Mouse (Mus musculus) ovary, postnatal 14 days (tissue): ENCODE results near the gene Noa1.

Source experiments
- DNase-seq: peaks from one replicate; pipeline ENCODE4 v3.0.0; 2022; ENCODE audit warnings: low spot score

Gene Noa1

DNA sequence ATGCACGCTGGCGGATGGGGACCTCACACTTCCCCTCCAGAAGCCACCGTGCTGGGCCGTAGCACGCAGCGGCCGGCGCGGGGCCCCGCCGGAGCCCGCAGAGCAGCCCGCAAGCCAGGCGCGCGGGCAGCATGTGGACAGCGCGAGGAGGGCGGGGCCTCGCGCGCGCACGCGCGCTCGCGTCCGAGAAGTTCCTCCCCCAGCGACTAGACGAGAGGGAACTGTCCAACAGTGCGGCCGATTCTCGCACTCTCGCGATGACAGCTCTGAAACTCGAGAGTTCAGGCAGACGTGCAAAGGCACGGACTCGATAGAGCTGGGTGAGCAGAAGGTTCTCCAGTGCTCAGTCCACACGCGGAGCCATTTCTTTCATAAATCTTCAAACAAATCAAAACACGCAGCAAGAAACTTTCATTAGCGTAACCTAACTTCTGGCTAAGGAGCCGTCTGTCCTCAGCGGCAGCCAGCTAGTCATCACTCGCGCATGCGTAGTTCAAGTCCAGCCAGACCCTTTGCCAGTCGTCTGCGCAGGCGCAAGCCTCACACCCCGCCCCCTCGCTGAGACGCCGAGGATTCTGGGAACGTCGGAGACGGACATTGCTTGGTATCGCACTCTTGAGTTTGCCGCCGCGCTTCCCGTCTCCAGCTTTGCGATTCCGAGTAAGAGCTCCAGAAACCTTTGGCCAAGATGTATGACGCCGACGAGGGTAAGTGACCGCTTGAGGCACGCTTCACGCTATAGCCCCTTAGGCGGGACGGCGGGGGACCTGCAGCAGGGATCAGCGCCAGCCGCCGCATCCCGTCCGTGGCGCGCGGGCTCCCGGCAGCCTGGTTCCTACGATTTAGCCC lies at the start of gene Noa1, which contains the start of gene Polr2b:
Gene Noa1 (minus strand): TSS at position 161 of the 849 bp plus-strand sequence.
Gene Polr2b (plus strand): TSS at position 224 of the 849 bp plus-strand sequence.
- peak; percentile 99 for DNase-seq

DNA sequence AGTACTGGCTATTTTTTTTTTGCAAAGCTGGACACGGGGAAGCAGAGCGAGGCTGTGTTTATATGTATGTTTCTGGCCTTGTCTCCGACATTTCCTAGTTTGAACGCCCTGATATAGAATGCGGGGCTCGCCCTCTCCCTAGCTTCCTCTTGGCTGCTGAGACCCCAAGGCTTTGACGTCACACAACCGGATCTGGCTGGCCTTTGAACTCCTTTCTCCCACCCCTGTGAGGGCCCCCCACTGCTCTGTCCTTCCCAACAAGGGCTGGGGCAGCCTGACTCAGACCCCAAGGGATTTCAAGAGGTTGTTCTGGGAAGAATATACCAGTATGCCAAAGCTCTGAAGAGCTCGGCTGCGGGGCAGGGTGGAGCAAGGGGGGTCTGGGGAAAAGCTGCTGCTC lies 48.5 kb upstream of the Noa1 start:
- DNase-seq, result peak; percentile 47

DNA sequence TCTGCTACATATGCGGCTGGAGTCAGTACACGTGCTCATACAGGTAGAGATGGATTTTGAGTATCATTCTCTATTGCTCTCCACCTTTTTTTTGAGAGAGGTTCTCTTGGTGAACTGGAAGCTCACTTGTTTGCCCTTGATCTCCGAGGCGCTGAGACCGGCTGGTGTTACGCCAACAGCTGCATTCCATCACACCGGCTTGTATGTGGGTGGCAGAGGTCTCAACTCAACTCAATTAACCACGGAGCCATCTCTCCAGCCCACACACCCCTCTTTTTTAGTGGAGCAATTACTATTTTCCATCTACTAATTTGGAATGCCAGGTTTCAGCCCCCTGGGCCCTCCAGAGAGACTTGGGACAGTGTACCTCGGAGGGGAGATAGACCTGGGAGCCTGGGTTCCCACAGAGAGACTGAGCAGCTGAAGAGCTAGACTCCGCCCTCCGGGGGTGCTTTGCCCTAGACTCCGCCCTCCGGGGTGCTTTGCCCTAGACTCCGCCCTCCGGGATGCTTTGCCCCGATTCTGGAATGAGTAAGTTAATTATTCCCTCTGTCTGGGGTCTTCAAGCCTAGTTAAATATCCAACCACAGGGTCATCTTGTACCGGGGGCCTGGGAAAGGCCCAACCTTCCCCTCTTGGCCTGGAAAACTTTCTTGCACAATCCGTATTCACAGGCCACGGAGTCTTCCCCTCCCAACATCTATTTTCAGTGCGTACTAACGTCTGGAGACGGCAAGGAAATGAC lies 47.7 kb upstream of the Noa1 start:
- no peak for DNase-seq

DNA sequence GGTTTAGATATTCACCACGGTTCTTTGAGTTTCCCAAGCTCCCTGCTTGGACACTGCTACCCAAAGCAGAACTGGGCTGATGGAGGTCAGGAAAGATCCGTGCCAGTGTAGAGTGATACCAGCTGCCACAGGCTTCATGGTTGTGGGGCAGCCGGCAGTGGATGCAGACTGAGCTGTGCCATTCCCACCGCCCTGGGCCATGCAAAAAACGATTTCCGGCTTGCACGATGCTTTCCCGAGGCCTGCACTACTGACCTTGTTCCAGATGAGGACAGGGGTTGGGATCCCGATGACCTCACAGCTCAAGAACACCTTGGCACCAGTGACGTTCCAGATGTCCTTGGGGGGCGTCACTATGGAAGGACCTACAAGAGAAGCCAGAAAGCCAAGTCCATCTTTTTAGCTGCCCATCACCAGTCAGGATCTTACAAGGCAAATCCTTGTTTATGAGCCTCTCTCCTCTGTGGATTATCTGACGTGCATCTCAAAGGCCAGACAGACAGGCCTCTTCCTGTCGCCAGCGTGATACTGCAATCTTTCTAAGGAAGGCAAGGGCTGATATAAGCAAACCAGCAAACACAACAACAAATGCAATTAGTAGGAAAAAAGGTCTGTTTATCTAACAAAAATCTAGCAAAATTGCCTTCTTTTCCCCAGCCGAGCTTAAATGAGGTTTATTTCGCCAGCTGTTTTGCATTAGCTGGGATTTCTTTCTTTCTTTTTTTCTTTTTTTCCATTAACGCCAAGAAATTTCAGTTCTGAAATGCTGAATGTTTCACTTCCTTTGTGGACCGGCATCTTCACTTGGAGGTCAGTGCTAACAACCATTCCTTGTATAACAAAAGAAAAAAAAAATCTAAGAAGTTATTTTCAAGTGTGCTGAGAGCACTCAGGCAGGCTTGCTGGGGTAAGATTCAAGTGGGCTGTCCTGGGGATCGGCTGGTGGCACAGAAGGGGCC lies 45.7 kb upstream of the Noa1 start:
- no peak for DNase-seq

DNA sequence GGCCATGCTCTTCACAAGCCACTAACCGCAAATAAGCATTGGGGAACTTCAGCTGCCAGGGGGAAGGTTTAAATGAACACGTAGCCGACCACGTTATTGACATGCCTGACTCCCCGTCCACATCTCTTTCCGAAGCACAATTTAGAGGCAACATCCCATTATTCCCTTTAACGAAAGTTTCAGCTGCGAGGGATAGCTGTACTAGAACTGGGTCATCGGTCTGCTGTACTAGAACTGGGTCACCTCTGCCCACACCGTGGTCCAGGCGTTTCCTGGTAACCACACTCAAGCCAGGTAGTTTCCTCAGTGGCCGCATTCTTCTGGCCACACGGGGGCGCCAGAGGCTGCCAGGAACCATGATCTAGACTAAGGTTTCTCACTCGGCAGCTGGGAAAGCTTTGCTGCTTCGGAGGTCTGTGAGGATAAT lies 44.5 kb upstream of the Noa1 start:
- peak; percentile 78 for DNase-seq

DNA sequence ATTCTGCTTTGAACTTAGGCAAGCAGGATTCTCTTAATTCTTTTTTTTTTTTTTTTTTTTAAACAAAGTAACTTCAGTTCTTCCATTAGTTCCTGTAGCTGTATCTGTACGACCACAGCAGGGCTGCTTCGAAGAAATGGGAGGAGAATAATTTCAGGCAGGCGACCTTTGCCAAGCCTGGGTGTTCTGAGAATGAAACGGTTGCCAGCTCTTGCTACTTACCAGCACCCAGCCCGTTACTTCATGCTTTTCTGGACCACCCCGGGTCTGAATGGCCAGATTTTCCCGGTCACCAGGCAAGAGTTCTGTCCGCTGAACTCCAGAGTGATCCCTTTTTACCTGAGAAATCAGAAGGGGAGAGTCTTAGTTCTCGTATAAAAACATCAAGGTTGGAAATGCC lies 41.8 kb upstream of the Noa1 start:
- no peak for DNase-seq

DNA sequence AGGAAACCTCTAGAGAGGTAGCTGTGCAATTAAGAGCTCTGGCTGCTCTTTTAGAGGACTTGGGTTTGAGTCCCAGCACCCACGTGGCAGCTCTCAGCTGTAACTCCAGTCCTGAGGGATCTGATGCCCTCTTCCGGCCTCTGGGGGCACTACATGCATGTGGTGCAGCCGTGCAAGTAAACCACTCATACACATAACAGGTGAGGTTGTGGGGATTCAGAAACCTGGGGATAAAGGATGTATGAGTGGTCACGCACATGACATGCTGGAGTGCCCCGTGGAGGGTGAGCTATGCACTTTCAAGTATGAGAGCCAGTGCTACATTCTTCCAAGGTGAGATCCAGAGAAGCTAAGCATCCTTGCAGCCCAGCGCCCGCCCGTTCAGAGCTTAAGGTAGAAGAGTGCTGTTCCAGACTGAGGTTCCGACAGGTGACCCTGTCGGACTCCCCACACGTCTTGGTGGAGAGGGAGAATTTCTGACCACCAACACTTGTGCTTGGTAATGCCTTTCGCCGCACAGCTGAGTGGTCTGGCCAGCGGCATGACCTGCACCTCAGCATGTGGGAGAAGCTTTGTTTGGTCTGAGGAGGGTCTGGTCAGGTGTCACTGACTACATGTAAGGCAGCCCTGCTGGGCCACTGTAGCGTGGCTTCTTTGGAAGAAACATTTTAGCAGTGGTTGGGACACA lies 40.2 kb upstream of the Noa1 start:
- no peak for DNase-seq

DNA sequence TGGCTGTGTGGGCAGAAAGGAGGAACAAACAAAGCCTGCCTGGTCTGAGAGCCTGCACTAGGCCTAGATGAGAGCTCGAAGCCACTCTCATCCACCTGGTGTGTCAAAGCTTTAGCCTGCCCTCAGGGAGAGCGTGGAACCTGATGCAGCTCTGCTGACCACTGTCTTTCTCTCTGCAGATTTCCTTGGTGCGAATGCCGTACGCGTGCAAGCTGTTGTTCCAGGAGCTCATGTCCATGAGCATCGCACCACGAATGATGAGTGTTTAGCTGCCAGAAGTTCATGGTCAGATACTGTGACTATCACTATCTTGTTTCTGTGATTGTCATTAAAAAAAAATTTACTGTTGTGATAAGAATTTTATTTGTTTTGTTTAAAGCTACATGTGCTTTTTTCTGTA lies 39.0 kb upstream of the Noa1 start:
- no peak for DNase-seq

DNA sequence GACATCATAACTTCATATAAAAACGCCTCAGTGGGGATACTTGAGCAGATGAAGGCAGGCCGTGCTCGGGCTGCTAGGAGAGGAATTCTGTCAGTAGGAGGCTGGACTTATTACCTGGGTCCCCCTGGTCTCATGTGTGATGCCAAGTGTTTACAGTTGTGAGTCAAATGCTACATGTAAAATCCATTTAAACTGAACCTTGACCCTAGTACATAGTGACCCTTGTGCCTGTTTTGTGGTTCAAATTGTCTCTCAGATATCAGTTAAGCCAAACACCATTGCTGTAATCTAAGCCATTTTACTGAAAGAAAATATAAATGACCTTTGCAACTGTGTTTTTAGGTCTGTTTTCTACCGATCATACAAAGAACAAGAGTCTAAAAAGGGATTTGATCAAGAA lies 30.1 kb upstream of the Noa1 start:
- DNase-seq, result no peak

DNA sequence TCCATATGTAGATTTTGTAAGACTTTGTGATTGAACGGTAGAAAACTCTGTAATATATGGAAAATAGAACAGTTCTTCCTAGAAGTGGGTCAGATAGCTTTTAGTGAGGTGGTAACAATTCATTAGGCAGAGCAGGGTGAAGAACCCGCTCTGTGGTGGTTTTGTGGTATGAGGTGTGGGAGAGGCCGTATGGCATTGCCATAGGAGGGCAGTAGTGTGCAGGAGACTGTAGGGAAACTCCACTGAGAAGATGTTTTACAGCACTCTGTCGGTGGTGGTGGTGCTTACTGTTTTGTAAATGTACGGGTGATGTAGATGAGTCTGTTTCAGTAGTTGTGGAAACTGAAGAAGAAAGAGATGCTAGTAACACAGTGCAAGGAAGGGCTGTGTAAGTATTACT lies 20.3 kb upstream of the Noa1 start:
- DNase-seq, result no peak

DNA sequence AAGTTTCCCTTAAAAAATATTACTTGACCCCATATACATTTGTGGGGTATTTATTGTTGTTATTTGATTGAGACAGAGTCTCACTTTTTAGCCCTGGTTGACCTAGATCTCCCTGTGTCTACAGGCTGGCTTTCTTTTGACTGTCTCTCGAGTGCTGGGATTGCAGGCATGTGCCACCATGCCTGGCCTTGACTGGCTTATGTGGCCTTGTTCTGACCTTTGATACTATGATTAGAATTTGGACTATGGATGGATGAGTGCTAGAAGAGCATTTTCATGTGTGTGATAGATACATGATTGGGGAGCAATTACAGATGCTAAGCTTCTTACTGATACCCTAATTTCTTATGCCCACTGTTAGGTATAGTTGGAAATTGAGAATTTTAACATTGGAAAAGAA lies 15.1 kb upstream of the Noa1 start:
- no peak for DNase-seq

DNA sequence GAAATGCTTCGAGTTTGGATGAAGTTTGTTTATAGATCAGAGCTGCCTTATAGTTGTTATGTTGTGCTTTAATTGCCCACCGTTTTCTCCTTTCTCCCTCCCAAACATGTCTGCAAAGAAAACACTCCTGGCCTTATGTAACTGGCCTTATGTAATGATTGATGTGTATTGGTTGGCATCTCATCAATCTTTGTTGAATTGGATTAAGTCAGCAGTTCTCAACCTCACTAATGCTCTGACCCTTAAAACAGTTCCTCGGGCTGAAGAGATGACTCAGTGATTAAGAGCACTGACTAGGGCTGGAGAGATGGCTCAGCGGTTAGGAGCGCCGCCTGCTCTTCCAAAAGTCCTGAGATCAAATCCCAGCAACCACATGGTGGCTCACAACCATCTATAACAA lies 5.1 kb upstream of the Noa1 start:
- DNase-seq, result no peak

DNA sequence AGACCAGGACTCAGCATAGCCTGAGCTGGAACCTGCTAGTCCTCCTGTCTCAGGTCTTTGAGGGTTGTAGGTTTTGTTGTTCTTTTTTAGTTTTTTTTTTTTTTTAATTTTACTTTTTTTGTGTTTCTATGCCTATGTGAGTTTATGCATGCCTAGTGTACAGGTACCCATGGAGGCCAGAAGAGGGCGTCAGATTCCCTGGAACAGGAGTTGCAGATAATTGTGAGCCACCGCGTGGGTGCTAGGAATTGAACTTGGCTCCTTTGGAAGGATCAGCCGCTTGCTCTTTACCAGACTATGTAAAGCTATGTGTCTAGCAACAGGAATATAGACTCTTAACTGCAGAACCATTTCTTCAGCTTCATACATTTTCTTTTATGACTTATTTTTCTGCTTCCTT lies 4.3 kb upstream of the Noa1 start:
- DNase-seq, result no peak

DNA sequence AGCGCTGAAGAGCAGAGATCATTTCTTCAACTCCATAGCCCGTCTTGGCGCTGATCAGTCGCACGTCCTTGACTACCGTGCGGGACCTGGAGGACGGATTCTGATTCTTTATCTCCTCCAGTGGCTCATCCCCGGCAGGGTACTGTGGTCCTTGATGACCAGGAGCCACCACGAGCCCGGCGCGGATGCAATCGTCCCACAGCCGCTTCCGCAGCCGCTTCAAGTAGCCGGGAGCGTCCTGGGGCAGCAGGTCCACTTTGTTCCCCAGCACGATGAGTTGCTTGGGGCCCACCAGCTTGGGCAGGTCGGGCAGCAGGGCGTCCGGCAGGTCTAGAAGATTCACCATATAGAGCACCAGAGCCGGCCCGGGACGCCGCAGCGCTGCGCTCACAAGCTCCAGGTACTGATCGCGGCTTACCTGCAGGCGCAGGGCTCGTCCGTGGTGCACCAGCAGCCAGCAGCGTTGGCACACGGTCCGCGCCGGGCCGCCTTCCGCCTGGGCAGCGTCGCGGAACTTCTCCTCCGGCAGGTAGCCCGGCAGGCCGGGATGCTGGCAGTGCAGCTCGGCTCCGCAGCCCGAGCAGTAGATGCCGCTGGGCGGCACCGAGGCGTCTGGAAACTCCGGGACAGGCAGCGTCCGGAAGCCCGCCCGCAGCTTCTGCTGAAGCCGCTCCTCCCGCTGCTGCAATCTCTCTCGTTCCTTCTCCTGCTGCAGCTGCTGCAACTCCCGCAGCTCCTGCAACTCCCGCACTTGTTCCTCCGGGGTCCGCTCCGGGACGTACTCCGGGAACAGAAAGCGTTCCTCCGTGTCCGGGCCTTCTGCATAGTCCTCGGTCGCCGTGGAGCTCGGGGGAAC lies 605 bp downstream of the Noa1 start:
- peak; percentile 4 for DNase-seq

DNA sequence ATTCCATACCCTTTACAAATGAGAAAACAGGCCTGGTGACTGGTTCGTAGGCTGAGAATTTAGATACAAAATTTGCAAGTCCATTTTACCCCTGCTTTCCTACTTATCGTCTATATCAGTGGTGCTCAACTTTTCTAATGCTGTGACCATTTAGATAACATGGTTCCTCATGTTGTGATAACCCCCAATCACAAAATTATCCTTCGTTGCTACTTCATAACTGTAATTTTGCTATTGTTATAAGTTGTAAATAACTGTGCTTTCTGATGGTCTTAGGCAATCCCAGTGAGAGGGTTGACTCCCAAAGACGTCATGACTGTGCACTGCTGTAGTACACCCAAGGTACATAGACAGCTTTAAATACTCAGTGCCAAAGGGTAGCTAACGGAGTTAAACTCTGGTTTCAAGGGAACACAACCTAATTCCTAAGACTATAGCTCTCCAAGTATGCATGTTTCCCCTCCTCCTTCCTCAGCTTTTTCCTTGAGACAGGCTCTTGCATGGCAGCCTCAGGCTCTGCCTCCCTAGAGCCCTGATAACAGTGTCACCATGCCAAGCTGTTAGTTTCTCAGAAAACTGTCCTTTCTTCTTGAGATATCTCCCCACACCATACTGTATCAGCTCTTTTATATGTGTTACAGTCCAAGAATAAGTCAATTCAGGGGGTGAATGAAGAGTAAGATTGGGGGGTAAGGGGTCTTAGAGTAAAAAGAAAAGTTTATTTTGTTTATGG lies 1.9 kb downstream of the Noa1 start:
- no peak for DNase-seq

DNA sequence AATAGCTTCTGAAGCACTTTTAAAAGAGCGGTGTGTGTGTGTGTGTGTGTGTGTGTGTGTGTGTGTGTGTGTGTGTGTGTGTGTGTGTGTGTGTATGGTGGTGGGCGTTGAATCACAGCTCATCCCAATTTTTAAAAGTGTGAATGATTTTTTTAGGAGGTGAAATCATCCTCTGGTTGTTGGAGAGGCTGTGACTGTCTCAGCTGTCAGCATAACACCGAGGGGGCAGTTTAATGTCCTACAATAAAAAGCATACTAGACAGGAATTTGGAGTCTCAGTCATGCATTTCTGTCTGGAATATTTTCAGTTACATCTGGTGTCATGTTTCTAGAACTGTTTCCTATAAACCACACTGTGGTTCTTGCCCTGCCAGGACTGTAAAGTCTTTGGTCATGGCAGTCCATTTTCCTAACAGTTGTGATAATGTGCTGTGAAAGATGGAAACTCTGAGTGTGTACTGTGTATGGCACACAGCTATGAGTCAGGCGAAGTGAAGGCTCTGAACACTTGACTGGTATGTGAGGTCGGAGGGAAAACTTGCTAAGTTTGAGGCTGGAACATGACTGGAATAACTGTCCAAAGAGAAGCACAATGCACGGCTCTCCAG lies 8.5 kb downstream of the Noa1 start:
- DNase-seq, result no peak

DNA sequence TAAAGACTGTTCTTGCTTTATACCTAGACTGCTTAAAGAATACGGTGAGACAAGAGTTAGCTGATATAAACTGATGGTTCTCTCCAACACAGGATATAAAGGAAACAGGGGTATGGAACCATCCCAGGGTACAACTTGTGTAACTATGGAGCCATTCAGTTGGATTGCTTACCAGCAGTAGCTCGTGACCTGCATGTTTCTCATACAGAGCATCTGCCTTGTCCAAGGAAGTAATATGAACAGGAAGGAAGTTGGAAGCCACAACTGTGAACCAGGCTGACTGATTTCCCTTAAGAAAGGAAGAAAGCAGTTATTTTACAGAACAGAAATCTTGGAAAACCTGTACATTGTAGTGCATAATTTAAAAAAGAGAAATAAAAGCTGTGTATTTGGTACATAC lies 10.4 kb downstream of the Noa1 start:
- DNase-seq, result no peak

DNA sequence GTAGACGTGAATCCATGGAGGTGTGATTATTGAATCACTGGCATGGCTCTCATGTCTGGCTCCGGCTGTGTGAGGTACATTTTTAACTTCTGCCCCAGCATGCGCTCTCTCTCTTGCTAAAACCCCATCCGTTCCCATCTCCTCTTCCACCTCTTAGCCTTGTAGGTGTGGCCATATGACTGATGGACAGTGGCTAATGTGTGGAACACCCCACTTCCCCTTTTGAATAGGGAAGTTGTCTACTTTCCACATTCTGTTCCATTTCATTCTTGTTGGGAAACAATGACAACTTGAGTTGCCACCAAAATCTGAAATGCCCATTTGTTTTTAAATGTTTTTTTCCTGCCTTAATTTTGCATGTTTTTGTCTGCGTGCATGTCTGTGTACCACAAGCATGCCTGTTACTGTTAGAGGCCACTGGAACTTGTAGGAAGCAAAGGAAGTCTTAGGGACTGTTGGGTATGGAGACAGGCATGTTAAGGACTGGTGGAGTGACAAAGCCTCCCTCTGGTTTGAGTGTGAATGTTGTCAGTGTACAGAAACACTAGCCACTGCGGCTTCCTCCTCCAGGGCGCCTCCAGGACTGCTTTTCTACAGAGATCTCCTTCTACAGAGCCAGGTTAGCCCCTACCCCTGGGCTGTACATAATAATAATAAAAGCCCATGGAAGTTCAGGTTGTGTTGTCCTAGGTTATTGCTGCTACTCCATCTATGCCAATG lies 16.9 kb downstream of the Noa1 start:
- DNase-seq, result no peak

DNA sequence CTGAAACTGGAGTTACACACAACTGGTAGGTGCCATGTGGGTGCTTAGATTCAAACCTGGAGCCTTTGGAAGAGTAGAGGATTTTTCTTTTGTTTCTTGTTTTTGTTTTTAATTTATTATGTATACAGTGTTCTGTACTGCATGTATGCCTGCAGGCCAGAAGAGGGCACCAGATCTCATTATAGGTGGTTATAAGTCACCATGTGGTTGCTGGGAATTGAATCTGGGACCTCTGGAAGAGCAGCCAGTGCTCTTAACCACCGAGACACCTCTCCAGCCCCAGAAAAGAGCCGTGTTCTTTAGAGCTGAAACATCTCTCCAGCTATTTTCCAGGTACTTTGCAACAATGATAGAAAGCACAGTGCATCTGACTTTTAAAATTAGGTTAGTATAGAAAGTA lies 19.3 kb downstream of the Noa1 start:
- DNase-seq, result no peak
